Mouse (Mus musculus) CD4-positive, CD25-positive, alpha-beta regulatory T cell, adult 2 months (primary cell): Measurements from ENCODE around the gene Zfp212.

ENCODE experiments used
- DNase-seq: peaks from one replicate; pipeline ENCODE4 v3.0.0-alpha.2; 2012; ENCODE audit warnings: low read depth, low spot score

Zfp212 gene

GRCm38 (mm10) chr6:47920447-47921340, at the start of gene Zfp212:
Gene Zfp212, plus strand, starts transcription at chr6:47920476.
- peak; percentile 93 for DNase-seq

- no peak for DNase-seq
Measured at GRCm38 (mm10) chr6:47872266-47872665, 48.0 kb upstream of the Zfp212 start.

DNA sequence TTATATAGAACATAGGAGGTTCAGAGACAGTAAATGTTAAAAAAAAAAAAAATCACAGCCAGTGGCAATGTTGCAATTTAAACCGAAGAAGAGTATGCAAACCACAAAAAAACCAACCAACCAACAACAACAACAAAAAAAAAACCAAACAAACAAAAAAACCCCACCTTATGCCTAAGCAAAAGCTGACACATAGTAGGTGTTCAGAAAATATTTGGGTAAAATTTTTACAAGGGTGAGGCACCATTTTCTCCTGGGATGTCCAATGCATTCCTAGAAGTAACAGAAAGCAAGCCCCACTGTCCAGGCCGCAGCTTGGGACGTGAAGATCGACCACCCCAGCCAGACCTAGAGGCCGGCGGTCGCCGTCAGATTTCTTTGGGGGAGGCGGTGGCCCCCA, 43.2 kb upstream of the Zfp212 start, which contains the start of gene Zfp282:
TSS of gene Zfp282 (plus strand) at position 147 of the 400 bp plus-strand sequence.
- no peak for DNase-seq

- DNase-seq, result peak; percentile 77
Measured at GRCm38 (mm10) chr6:47877461-47878132, 42.7 kb upstream of the Zfp212 start.

- DNase-seq, result no peak
Measured at GRCm38 (mm10) chr6:47878133-47878514, 42.2 kb upstream of the Zfp212 start.

DNA sequence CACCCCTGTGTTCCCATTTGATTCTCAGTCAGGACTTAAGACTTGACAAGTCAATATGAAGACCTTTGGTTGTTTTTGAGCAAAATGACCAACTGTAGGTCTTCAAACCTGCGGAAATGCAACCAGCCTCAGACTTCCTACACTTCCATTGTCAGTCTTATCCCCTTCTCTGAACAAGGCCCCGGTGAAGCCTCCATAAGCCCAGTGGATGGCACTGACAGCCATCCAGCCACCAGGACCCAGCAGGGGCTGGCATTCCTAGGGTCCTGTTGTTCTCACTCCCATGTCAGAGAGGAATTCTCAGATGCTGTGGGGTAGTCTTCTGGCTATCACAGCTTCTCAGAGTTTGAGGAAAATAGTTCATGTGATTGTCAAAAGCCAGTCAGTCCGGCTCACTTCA, 41.7 kb upstream of the Zfp212 start:
- no peak for DNase-seq

- no peak for DNase-seq
Measured at GRCm38 (mm10) chr6:47879049-47879716, 41.1 kb upstream of the Zfp212 start.

- no peak for DNase-seq
Measured at GRCm38 (mm10) chr6:47880166-47880565, 40.1 kb upstream of the Zfp212 start.

GRCm38 (mm10) chr6:47888812-47889383, 31.4 kb upstream of the Zfp212 start:
- DNase-seq, result no peak

DNA sequence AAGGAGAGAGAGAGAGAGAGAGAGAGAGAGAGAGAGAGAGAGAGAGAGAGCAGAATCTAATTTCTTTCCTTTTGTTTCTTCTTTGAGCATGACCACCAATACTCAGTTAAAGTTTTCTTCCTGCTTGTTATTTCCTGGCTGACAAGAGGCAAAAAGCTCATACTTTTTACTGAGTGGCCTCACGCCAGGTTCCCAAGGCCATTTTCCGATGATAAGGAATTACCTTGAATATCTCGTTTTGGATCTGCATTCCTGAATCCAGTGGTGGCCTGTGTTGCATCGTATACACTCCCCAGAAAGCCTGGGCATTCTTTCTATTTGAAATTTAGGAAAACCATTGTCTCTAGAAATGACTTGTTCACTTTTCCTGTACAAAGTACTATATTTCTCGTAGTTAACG, 20.9 kb upstream of the Zfp212 start:
- no peak for DNase-seq

- DNase-seq, result no peak
Measured at GRCm38 (mm10) chr6:47903587-47903986, 16.7 kb upstream of the Zfp212 start.

- no peak for DNase-seq
Measured at GRCm38 (mm10) chr6:47904361-47904760, 15.9 kb upstream of the Zfp212 start.

GRCm38 (mm10) chr6:47904917-47905695, 15.2 kb upstream of the Zfp212 start:
- no peak for DNase-seq

DNA sequence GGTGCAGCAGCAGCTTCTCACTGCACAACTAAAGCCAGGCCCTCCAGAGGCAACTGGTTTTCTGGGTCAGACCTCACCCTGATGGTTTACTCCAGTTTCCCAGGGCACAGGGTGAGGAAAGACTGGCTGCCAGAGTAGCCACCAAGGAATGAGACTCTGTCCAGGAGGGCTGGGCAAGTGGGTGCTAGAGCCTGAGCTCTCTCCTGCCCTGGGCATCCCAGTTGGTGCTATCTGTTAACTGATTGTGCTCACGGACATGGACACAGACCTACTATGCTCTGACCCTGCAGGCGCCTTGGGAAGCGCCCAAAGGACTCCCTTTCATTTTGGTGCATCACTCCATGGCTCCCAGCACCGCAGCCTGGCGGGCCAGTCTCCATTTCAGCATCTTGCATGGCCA, 13.9 kb upstream of the Zfp212 start:
- DNase-seq, result no peak

GRCm38 (mm10) chr6:47909007-47909406, 11.3 kb upstream of the Zfp212 start:
- DNase-seq, result no peak

- DNase-seq, result no peak
Measured at GRCm38 (mm10) chr6:47911650-47912049, 8.6 kb upstream of the Zfp212 start.

GRCm38 (mm10) chr6:47912991-47913390, 7.3 kb upstream of the Zfp212 start:
- DNase-seq, result no peak

- no peak for DNase-seq
Measured at GRCm38 (mm10) chr6:47917051-47917450, 3.2 kb upstream of the Zfp212 start.

- DNase-seq, result no peak
Measured at GRCm38 (mm10) chr6:47918768-47919274, 1.5 kb upstream of the Zfp212 start.

GRCm38 (mm10) chr6:47919646-47920446, 430 bp upstream of the Zfp212 start:
- no peak for DNase-seq
